Mouse (Mus musculus): ENCODE results near the gene Gm20479.

Gene Gm20479

DNA sequence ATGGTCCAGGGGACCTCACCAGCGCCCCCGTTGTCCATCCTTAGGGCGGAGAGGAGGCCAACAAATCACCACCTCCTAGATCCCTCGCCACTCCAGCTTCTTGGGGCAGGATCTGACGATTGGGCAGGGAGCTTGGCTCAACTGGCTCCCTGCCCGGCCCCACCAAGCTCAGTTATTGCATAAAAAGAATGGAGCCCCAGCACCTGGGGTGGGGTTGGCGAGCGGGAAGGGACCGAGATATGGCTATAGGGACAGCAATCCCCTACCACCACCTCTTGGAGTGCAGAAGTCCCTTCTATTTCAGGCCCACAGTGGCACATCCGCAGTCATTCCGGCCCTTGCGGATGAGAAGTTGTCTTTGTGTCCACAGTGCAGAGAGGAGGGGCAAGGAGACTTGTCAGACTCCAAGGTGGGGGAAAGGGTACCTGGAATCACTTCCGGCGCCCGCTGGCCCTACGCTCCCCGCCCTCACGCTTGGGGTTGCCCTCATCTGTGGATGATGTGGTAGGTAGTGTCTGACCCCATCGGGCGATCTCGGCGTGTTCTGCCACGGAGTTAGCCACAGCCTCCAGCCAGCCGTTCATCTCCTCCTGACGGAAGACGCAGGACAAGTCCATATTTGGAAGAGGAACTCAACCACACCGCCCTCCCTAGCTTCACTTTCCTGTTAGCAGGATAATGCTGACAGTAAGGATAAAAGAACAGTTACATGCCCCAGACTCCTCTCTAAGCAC lies at the start of gene Gm20479:
Gene Gm20479 (minus strand): TSS at position 559 of the 734 bp plus-strand sequence.
- no peak for DNase-seq (ENCODE audit: low spot score)

GRCm38 (mm10) chr7:27406481-27406880 lies 49.3 kb upstream of the Gm20479 start:
- no peak for DNase-seq (ENCODE audit: low spot score)

GRCm38 (mm10) chr7:27404203-27404942 lies 47.2 kb upstream of the Gm20479 start:
- DNase-seq (ENCODE audit: low spot score) = no peak

DNA sequence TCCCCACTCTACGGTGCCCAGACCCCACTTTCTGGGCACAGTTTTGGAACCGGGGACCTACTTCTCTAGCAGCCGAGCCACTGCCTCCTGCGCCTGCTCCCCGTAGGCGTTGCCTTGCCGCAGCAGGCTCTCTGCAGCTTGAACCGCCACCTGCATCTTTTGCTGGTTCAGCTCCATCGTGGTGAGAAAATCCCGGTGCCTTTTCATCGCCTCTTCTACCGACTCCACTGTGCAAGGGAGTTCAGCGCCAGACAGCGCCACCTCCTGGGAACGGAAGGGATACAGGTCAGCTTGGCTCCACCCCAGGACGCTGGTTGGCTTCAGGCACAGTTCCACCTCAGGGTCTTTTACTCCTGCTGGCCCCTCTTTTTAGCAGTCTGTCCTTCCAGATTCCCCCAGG lies 45.5 kb upstream of the Gm20479 start:
- peak; percentile 74 for DNase-seq (ENCODE audit: low spot score)

- no peak for DNase-seq (ENCODE audit: low spot score)
Measured at GRCm38 (mm10) chr7:27400545-27400944, 43.3 kb upstream of the Gm20479 start.

GRCm38 (mm10) chr7:27397048-27397949 lies 40.1 kb upstream of the Gm20479 start:
- DNase-seq (ENCODE audit: low spot score) = peak; percentile 64

DNA sequence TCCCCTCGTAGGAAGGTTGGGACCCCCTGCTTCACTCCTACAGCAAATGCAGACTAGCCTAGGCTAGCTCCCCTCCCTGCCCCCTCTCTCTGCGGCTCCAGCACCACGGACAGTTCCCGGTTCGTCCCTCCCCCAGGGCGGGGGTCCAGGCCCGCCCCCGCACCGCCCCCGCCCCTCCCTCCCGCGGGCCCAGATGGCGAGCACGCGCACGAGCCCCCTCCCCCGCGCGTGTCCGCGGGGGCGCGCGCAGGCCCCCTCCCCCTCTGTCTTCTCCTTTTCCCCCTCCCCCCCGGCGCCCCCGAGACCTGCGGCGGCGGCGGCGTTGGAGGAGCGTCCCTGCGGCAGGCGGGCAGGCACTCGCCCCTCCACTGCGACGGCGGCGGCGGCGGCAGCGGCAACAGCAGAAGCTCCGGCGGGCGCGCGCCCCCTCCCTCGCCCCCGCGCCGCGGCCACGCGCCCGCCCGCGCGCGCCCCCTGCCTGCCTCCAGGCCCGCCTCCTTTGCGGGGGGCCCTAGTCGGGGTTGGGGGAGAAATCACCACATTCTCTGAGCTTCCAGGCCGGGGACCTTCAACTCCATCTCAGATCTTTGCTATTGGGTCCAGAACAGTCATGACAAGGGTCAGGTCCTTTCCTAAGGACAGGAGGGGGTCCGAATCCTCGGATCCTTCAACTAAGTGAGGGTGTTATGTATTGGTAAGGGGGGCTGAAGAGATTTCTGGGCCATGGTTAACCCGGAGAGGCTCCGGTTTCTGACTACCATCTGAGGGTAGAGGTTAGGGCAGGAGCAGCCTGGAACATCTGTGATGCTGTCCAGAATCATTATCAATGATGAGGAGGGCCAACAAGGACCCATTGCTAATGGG lies 39.2 kb upstream of the Gm20479 start:
- peak; percentile 32 for DNase-seq (ENCODE audit: low spot score)

DNA sequence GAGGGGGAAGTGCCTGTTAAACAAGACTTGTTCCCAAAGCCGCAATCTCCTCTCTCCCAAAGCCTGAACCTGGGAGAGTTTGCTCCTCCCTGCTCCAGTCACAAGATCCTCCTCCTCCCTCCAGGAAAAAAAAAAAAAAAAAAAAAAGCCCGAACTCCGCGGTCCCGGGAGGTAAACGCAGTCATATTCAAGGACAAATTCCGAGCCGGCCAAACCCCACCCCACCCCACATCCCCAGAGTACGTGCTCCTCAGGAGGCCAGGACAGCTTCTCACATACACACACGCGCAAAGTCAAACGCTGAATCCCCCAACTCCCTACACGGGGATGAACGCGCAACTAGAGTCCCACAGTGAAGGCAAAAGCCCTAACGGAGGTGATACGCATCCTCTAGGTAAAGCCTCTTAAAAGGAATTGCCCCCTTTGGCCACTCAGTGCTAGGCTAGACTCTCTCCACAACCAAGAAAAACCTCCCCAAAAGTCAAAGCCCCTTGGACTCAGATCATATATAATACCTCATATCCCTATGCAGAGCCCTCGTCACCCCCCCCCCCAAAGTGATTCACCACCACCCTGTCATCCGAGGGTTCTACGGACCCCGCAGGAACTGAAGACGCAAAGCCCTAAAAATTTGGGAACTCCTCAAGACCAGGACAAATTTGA lies 38.4 kb upstream of the Gm20479 start:
- DNase-seq (ENCODE audit: low spot score) = no peak

GRCm38 (mm10) chr7:27391416-27391815 lies 34.2 kb upstream of the Gm20479 start:
- no peak for DNase-seq (ENCODE audit: low spot score)

DNA sequence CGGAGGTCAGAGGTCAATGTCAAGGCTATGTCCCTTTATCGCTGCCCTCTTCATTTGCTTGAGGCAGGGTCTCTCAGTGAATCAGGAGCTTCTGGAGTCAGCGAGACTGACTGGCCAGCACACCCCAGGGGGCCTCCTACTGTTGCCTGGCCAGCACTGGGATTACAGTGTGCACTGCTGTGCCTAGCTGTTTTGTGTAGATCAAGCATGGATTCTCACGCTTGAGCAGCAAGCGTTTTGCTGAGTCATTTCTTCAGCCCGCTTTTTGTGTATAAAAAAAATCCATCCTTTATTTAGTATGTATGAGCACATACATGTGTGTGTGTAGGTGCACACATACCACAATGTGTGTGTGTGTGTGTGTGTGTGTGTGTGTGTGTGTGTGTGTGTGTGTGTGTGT lies 32.0 kb upstream of the Gm20479 start:
- DNase-seq (ENCODE audit: low spot score) = no peak

GRCm38 (mm10) chr7:27384731-27385130 lies 27.5 kb upstream of the Gm20479 start:
- DNase-seq (ENCODE audit: low spot score) = peak; percentile 74

DNA sequence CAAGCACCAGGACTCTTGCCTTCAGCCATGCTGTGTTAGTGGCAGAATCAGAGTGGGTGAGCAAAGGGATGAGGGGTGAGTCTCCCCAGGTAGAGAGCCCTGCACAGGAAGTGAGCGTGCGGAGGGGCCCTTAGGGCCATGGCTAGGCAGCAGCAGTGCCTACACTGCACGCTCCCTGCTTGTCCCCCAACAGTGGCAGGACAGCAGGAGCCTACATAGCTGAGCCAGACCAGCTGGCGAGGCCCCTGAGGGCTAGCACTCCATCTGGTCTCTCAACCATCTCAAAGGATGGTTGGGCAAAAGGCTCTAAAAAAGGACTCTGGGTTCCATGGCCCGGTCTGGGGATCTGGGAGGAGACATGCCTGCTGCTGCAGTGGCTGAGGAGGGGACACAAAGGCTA lies 26.9 kb upstream of the Gm20479 start:
- no peak for DNase-seq (ENCODE audit: low spot score)

GRCm38 (mm10) chr7:27383233-27383632 lies 26.0 kb upstream of the Gm20479 start:
- DNase-seq (ENCODE audit: low spot score) = no peak

GRCm38 (mm10) chr7:27381560-27381959 lies 24.3 kb upstream of the Gm20479 start:
- no peak for DNase-seq (ENCODE audit: low spot score)

GRCm38 (mm10) chr7:27381009-27381408 lies 23.8 kb upstream of the Gm20479 start:
- no peak for DNase-seq (ENCODE audit: low spot score)

DNA sequence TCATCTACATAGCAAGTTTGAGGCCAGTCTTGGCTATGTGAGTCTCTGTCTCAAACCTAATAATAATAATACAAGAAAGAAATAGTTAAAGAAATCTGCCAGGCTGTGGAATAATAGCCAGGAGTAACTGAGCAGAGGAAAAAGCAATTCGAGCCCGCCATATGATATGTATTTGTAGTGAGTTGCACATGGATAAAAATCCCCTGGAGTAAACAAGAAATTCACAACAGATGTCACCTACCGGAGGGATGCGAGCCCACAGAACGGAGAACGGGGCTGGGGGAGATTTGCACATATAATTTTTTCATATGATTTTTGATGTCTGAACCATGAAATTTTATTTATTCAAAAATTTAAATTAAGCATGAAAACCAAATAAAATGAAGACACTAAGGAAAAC lies 22.6 kb upstream of the Gm20479 start:
- no peak for DNase-seq (ENCODE audit: low spot score)

- DNase-seq (ENCODE audit: low spot score) = no peak
Measured at GRCm38 (mm10) chr7:27378431-27378830, 21.2 kb upstream of the Gm20479 start.

DNA sequence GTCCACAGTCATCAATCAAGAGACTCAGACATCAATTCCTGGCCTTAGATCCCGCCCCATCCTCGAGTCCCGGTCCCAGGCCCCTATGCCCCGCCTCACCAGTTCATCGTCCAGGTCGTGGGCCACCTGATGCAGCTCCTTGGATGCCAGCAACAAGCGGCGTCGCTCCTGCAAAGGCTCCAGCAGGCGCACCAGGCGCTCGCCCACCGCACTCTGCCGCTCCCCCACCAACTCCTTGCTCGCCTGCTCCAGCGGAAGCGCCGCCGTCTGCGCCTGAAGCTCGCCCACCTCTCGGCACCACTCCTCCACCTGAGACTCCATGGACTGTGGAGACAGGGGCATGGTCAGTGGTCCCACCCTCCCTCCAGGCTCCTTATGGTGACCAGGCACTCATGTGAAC lies 18.1 kb upstream of the Gm20479 start:
- DNase-seq (ENCODE audit: low spot score) = no peak

DNA sequence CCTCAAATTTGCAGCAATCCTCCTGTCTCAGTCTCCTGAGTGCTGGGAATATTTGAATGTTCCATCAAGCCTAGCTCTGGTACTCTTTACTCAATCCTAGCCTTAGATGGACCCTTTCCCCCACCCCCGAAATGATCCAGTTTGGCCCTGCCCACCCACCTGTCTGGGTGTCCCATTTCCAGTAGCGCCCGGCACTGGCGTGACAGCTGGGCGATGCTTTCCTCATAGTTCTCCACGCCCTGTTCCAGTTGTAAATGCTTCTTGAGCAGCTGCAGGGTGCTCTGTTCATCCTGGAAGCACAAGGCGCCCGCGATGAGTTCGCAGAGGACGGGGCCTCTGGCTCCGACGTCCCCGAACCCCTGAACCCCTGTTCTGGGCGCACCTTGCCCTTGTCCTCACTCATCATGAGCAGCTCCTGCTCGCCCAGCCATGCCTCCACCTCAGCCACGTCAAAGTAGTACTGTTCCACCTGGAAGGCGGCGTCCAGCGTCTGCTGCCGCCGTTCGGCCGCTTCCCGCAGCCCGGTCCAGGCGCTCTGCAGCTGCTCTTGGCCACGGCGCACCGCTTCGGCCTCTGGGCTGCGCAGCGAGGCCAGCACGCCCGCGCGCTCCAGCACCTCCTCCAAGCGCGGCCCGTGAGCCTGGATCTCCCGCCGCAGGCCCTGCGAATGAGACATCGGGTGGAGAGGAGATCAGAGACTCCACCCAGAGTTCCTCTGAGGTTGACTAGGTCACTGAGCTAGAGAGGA lies 14.7 kb upstream of the Gm20479 start:
- DNase-seq (ENCODE audit: low spot score) = no peak

DNA sequence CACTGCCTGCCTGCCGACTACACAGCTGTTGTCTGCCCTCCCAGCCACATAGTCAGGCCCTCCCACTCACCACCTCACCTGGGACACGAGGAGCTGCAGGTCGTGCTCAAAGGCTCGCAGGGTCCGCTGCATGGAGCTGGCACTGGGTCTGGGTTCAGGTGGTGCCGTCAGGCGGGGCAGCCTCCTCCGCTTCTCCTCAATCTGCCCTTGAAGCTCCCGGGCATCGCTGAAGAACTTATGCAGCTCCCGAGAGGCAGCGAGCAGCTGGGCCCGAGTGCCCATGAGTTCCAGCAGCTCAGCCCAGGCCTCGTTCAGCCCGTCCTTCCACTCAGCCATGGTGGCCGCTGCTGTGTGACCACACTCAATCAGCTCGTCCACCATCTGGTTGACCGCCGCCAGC lies 11.9 kb upstream of the Gm20479 start:
- no peak for DNase-seq (ENCODE audit: low spot score)
